Mouse (Mus musculus) stomach, postnatal 0 days (tissue): ENCODE measurements around the gene Elmo2.

Experiments used
- CTCF ChIP-seq: IDR thresholded peaks from 2 replicates; pipeline ENCODE4 v1.5.1; 2016; ENCODE audit warnings: antibody characterized with exemption, low read depth, mild to moderate bottlenecking, moderate library complexity
- EP300 ChIP-seq: optimal IDR thresholded peaks from 2 replicates; pipeline ENCODE3; 2016; ENCODE audit warnings: antibody characterized with exemption

DNA sequence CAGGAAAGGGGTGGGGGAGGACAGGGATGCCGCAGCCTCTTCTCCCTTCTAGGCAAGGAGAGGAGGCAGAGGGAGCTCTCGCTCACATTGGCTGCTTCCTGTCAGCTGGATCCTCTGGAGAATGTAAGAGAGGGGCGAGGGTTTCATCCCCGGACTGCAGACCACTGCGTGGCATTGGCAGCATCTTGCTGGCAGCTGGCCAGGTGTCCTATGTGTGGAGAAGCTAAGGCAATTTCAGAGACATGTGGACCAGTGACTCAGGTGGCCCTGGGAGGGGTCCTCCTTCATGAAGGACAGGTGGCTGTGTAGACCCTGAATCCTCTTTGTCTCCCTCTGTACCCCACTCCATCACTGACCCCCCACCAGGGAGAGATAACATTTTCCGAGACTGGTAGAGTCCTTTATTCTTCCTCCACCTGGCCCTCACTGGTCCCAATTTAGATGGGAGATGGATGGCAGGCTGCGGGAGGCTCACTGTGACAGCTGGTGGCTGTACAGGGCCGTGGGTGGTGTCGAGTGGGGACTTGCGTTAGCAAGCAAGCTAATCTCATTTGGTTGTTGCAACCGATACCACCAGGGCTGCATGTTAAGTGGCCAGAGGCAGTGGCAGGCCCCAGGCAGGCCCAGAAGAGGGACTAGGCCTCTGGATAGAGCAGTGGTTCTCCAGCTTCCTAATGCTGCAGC lies 69.0 kb downstream of the Elmo2 start:
- TF ChIP-seq EP300 (no peak), CTCF (no peak)
